Mouse (Mus musculus) gastrocnemius, adult 2 months (tissue): ENCODE measurements around the gene Inpp4b. TPM values are rescaled to one million over a fixed set of nuclear protein-coding genes. Genes with fewer than 3 reads are reported as not detected.

ENCODE experiments used
- DNase-seq: peaks from one replicate; pipeline ENCODE4 v3.0.0; 2022
- H3K27ac ChIP-seq: fragments of 200-600 bp; 2 replicates; pipeline ENCODE4 v1.8.1; 2022; ENCODE audit warnings: mild to moderate bottlenecking
- H3K4me3 ChIP-seq: fragments of 200-600 bp; 2 replicates; pipeline ENCODE4 v1.8.1; 2022; ENCODE audit warnings: mild to moderate bottlenecking, moderate library complexity
- CTCF ChIP-seq: fragments of 200-600 bp; IDR thresholded peaks from 2 replicates; pipeline ENCODE4 v1.8.1; 2022; ENCODE audit warnings: antibody characterized with exemption, mild to moderate bottlenecking, moderate library complexity
- intact Hi-C: fragments of 180-260 bp; cut with DNase I; formaldehyde crosslinking; loops from one replicate; pipeline ENCODE4 v1.15.1; 2025
- total RNA-seq, 2 experiments: library from RNA; stranded (reverse); gene quantifications; 2 replicates each; pipeline ENCODE4 v1.2.3; 2021

The Inpp4b gene
- total RNA-seq, 2 experiments from 2014 or later, result 14.6 to 36.1 TPM

- intact Hi-C loops, result no loop called here
- no peak for DNase-seq
- Histone ChIP-seq H3K4me3 (peak overlapping the region; percentile 67), H3K27ac (peak overlapping the region; percentile 32; the same call in 1 of the 2 replicates)
- TF ChIP-seq CTCF, result no peak
Measured at GRCm38 (mm10) chr8:81858393-81858792, 516.0 kb downstream of the Inpp4b start.

GRCm38 (mm10) chr8:81859805-81860204 lies 517.4 kb downstream of the Inpp4b start:
- peak overlapping the region; percentile 65 for H3K27ac ChIP-seq
- no peak for TF ChIP-seq CTCF
- H3K4me3 ChIP-seq, result peak overlapping the region; percentile 67; the same call in 1 of the 2 replicates
- intact Hi-C loops, result no loop called here
- DNase-seq, result no peak

- no peak for TF ChIP-seq CTCF
- H3K27ac ChIP-seq, result peak overlapping the region; percentile 65; the same call in 1 of the 2 replicates
- no peak overlapping the region for H3K4me3 ChIP-seq
- DNase-seq, result no peak
- intact Hi-C loops, result no loop called here
Measured at GRCm38 (mm10) chr8:81861311-81861710, 519.0 kb downstream of the Inpp4b start.

GRCm38 (mm10) chr8:81862738-81863137 lies 520.4 kb downstream of the Inpp4b start:
- TF ChIP-seq CTCF, result no peak

GRCm38 (mm10) chr8:81864318-81864717 lies 522.0 kb downstream of the Inpp4b start:
- intact Hi-C loops, result no loop called here
- no peak overlapping the region for H3K4me3 ChIP-seq
- no peak for TF ChIP-seq CTCF
- peak overlapping the region; percentile 35; the same call in 1 of the 2 replicates for H3K27ac ChIP-seq
- no peak for DNase-seq

More at GRCm38 (mm10) chr8:81862738-81863137, 520.4 kb downstream of the Inpp4b start:
- DNase-seq, result no peak
- Histone ChIP-seq H3K27ac (peak overlapping the region; percentile 46; the same call in 1 of the 2 replicates), H3K4me3 (no peak overlapping the region)
- intact Hi-C loops, result no loop called here

GRCm38 (mm10) chr8:81865664-81866063 lies 523.3 kb downstream of the Inpp4b start:
- Histone ChIP-seq H3K4me3 (no peak overlapping the region), H3K27ac (peak overlapping the region; percentile 87)
- intact Hi-C loops, result no loop called here
- TF ChIP-seq CTCF, result no peak
- no peak for DNase-seq

- intact Hi-C loops, result no loop called here
- peak; percentile 43 for DNase-seq
- no peak for TF ChIP-seq CTCF
- peak overlapping the region; percentile 87 for H3K27ac ChIP-seq
- peak overlapping the region; percentile 34 for H3K4me3 ChIP-seq
Measured at GRCm38 (mm10) chr8:81867020-81867419, 524.7 kb downstream of the Inpp4b start.

GRCm38 (mm10) chr8:81870466-81870865 lies 528.1 kb downstream of the Inpp4b start:
- TF ChIP-seq CTCF, result no peak
- H3K27ac ChIP-seq, result no peak overlapping the region
- no peak for DNase-seq
- intact Hi-C loops, result no loop called here
- no peak overlapping the region for H3K4me3 ChIP-seq

- intact Hi-C loops, result no loop called here
- Histone ChIP-seq H3K27ac (no peak overlapping the region), H3K4me3 (no peak overlapping the region)
- no peak for DNase-seq
- TF ChIP-seq CTCF, result no peak
Measured at GRCm38 (mm10) chr8:81880071-81880470, 537.7 kb downstream of the Inpp4b start.

GRCm38 (mm10) chr8:81884195-81884594 lies 541.8 kb downstream of the Inpp4b start:
- Histone ChIP-seq H3K4me3 (no peak overlapping the region), H3K27ac (no peak overlapping the region)
- TF ChIP-seq CTCF, result no peak
- no peak for DNase-seq
- intact Hi-C loops, result no loop called here

GRCm38 (mm10) chr8:81888843-81889242 lies 546.5 kb downstream of the Inpp4b start:
- no peak for TF ChIP-seq CTCF
- no peak overlapping the region for H3K27ac ChIP-seq
- intact Hi-C loops, result no loop called here
- no peak overlapping the region for H3K4me3 ChIP-seq
- peak; percentile 25 for DNase-seq

GRCm38 (mm10) chr8:81893292-81893691 lies 550.9 kb downstream of the Inpp4b start:
- TF ChIP-seq CTCF, result no peak
- Histone ChIP-seq H3K4me3 (no peak overlapping the region), H3K27ac (no peak overlapping the region)
- no peak for DNase-seq
- intact Hi-C loops, result no loop called here

- no peak overlapping the region for H3K27ac ChIP-seq
- intact Hi-C loops, result no loop called here
- TF ChIP-seq CTCF, result no peak
- no peak overlapping the region for H3K4me3 ChIP-seq
- DNase-seq, result no peak
Measured at GRCm38 (mm10) chr8:81946812-81947211, 604.5 kb downstream of the Inpp4b start.

GRCm38 (mm10) chr8:81953101-81953500 lies 610.7 kb downstream of the Inpp4b start:
- no peak for DNase-seq
- no peak overlapping the region for H3K27ac ChIP-seq
- H3K4me3 ChIP-seq, result no peak overlapping the region
- TF ChIP-seq CTCF, result no peak
- intact Hi-C loops, result no loop called here
